9 mouse cellular contexts compared by ENCODE assay signal in the genomic region with DNA sequence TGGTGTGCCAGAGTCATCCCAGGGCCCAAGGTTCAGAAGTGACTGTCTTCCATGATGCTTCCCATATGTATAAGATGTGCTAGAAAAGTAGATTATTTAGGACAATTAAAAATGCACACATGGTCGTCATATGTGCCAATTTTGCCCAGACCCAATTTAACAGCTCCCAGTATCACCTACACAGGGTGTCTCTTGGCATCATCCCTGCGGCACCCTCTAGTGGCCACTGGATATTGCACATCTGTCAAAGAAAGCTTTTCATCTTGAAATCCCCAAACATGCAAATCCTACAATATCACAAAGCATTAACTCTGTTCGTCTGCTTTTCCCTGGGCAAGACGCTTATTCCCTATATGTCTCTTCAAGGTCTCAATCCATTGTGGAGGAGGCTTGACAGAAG.
DNase-seq lines count a peak whose midpoint lies in the region; ATAC-seq lines count a peak whose summit lies in the region.
"Had no signal": no experiment of that assay in that cellular context is flagged by ENCODE, and none has a peak within 500 bp of the region (broad histone marks: within the 10 kb centered on the region; RNA-seq: fewer than 3 reads in every experiment).

No protein-coding gene starts in this region.

- whole genome bisulfite sequencing in liver, embryonic 12.5 days (ENCODE audit: insufficient replicate concordance): 31% methylated on average over 4 of the region's 4 CpGs

- intact Hi-C loops in heart, postnatal 36 days (cut with DNase I): loop anchor here (5.0 kb wide), 2 partner anchors 140 to 295 kb away; a partner anchor contains a TSS
- intact Hi-C loops in left cerebral cortex, postnatal 4 days (cut with DNase I): loop anchor here (10.0 kb wide), 2 partner anchors 138 to 302 kb away; a partner anchor contains a TSS

- H3K27ac ChIP-seq in liver, embryonic 12.5 days: no peak overlapping the region
- H3K27ac ChIP-seq: embryonic facial prominence, embryonic 13.5 days had no signal

- no peak overlapping the region for H3K4me3 ChIP-seq in liver, embryonic 12.5 days
- H3K4me3 ChIP-seq: embryonic facial prominence, embryonic 13.5 days had no signal

- H3K4me1 ChIP-seq in liver, embryonic 12.5 days: no peaks in the 10 kb centered on the region
- H3K4me1 ChIP-seq: embryonic facial prominence, embryonic 13.5 days had no signal

- DNase-seq in liver (peak; percentile 23), R1 (ENCODE audit: low read depth, low spot score) (peak; percentile 51)
- DNase-seq in cerebellum, postnatal 10 days: peak; percentile 71 to 73
- peak; percentile 7 to 14 for DNase-seq in heart, postnatal 36 days
- DNase-seq in left cerebral cortex, postnatal 4 days: peak; percentile 70
- DNase-seq in right cerebral cortex, postnatal 10 days (ENCODE audit: low spot score in 2 of 2): peak; percentile 53 to 73
- no peak for DNase-seq in urinary bladder, postnatal 36 days (ENCODE audit: low spot score in 2 of 2)

- H3K9ac ChIP-seq in liver, embryonic 12.5 days: no peak overlapping the region
- H3K9ac ChIP-seq: embryonic facial prominence, embryonic 13.5 days had no signal

- no peaks in the 10 kb centered on the region for H3K36me3 ChIP-seq in liver, embryonic 12.5 days
- H3K36me3 ChIP-seq: embryonic facial prominence, embryonic 13.5 days had no signal

- H3K4me2 ChIP-seq in liver, embryonic 12.5 days: no peak overlapping the region
- H3K4me2 ChIP-seq: embryonic facial prominence, embryonic 13.5 days had no signal

- H3K9me3 ChIP-seq in liver, embryonic 12.5 days (replicated peaks): no peaks in the 10 kb centered on the region
- H3K9me3 ChIP-seq: embryonic facial prominence, embryonic 13.5 days had no signal

- H3K27me3 ChIP-seq in liver, embryonic 12.5 days (replicated peaks): no peaks in the 10 kb centered on the region
- H3K27me3 ChIP-seq: embryonic facial prominence, embryonic 13.5 days had no signal

- no peak for ATAC-seq in liver, embryonic 12.5 days

Comparison
In these comparisons a context has a peak if more than half of its experiments do, and no peak if none do; other contexts are left out.
1. DNase-seq: peak in liver (single experiment), R1 (single experiment), cerebellum, postnatal 10 days (2 of 2), heart, postnatal 36 days (2 of 2), left cerebral cortex, postnatal 4 days (single experiment) and right cerebral cortex, postnatal 10 days (2 of 2); none in urinary bladder, postnatal 36 days (0 of 2).